Mouse (Mus musculus): ENCODE measurements around the gene Tnfrsf19.

Tnfrsf19 gene

DNA sequence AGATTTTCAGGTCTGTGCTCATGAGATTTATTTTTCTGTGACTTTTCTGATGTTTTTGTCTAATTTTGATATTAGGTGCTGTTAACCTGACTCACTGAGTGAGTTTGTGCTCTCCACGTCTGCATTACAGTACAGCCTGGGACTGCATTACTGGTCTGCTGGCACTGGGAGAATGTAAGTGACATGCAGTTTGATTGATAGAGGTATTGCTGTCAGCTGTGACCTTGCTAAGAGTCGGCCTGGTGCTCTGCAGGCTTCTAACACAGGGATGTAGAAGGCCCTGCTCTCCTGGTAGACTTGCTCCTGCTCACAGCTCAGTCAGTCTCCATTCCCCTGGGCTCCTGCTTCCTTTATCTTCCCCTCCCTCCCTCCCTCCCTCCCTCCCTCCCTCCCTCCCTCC is 25.3 kb downstream of the Tnfrsf19 start:
- no peak for DNase-seq (ENCODE audit: low spot score in 2 of 2)

DNA sequence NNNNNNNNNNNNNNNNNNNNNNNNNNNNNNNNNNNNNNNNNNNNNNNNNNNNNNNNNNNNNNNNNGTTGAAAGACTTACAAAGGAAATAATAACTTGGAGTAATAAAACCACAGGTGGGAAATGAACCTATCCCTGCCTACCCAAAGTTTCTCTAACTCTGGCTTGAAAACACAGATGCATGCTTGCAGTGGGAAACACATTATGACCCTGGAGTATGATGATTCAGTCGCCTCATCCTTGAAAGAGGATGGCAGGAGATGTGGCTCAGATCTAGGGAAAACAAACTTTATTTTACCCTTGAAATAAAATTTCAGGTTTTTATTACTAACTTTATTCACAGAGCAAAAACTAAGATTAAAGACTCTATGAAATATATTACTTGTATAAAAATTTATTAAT is 26.4 kb downstream of the Tnfrsf19 start:
- DNase-seq (ENCODE audit: low spot score in 2 of 2), result no peak

DNA sequence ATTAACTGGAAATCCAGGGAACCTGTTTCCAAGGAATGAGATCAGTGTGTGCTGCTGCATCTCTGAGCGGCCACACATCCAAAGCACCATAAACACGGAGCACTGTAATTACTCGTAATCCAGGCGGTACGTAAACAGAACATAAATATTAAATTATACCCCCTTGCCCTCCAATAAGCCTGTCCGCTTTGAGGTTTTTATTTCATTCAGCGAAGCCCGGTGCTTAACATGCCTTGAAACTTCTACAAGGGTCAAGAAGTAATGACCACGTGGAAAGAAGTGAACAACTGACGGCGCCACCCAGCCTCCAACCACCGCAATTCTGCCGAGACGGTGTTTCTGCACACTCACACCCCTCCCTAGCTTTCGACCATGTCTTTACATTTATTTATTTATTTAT is 31.7 kb downstream of the Tnfrsf19 start:
- DNase-seq (ENCODE audit: low spot score in 2 of 2), result no peak

GRCm38 (mm10) chr14:61012397-61012931 is 33.8 kb downstream of the Tnfrsf19 start:
- DNase-seq (ENCODE audit: low spot score in 2 of 2), result no peak

DNA sequence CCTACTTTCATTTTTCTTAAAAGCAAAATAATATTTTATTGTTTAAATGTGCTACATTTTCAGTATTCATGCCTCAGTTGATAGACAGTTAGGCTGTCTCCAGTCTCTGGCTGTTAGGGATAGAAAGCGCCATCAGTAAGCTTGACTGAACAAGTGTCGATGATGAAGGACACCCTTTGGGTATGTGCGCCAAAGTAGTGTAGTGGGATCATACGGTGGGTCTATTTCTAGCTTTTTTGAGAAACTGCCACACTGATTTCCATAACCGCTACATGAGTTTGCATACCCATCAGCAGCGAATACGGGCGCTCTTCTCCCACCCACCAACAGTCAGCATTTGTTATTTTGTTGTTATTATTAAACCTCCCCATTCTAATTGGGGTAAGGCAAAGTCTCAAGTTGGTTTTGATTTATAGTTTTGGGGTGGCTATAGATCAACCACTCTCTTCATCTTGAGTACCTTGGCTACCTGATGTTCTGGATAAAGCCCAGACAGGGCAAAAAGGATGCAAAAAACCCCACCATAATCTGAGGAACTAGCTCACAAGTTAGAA is 34.6 kb downstream of the Tnfrsf19 start:
- no peak for DNase-seq (ENCODE audit: low spot score in 2 of 2)

- DNase-seq (ENCODE audit: low spot score in 2 of 2), result no peak
Measured at GRCm38 (mm10) chr14:61005127-61005837, 41.0 kb downstream of the Tnfrsf19 start.

DNA sequence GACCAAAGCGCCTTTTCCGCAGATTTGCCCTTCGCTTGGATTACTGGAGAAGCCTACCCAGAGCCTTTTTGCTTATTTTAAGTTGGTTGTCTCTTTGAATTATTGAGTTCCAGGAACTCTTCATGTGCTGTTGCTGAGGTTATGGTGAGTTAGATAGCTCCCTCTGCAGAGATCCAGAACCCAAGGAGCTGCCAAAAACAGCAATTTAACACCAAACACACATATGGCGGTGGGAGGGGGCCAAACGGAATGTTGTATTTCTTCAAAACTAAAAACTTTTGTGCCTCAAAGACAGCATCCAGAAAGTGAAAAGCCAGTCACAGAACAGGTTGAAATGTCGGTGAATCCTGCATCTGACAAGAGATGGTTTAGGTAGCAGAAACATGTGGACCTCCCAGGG is 42.6 kb downstream of the Tnfrsf19 start:
- DNase-seq (ENCODE audit: low spot score in 2 of 2), result no peak

- DNase-seq (ENCODE audit: low spot score in 2 of 2), result no peak
Measured at GRCm38 (mm10) chr14:61000072-61000471, 46.2 kb downstream of the Tnfrsf19 start.

- DNase-seq (ENCODE audit: low spot score in 2 of 2), result no peak
Measured at GRCm38 (mm10) chr14:60996556-60996955, 49.7 kb downstream of the Tnfrsf19 start.

DNA sequence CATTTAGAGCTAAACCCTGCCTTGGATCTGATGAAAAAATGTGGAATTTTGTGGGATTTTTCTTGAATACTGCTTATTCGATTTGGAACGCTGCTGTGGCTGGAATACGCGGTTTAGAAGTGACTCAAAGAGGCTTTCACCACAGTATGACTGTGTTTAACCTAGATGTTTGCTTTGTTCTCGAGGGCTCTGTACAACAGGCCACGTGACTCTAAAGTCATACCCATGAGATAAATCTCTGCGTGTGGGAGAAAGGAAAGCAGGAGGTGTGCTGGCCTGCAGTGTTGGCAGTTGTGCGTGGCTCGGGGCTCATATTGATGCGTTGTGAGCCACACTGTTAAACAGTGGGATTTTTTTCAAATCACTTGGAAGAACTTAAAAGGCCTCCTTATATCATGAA is 52.8 kb downstream of the Tnfrsf19 start:
- DNase-seq (ENCODE audit: low spot score in 2 of 2), result no peak

GRCm38 (mm10) chr14:60993092-60993491 is 53.2 kb downstream of the Tnfrsf19 start:
- no peak for DNase-seq (ENCODE audit: low spot score in 2 of 2)

DNA sequence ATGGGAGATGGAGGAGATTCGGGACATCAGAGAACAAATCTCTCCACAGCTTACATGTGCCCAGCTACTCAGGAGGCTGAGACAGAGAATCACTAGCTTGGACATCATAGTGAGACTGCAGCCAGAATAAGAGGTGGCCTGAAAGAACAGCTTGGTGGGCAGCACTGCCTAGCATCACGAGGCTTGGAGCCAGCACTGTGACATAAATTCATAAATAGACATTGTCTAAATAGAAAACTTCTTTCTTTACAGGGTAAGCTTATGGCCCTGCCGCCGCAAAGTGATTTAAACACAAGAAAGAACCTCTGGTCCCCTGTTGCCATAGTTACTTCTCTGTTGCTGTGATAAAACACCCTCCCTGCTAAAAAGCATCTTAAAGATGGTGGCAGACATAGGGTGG is 54.1 kb downstream of the Tnfrsf19 start:
- no peak for DNase-seq (ENCODE audit: low spot score in 2 of 2)

DNA sequence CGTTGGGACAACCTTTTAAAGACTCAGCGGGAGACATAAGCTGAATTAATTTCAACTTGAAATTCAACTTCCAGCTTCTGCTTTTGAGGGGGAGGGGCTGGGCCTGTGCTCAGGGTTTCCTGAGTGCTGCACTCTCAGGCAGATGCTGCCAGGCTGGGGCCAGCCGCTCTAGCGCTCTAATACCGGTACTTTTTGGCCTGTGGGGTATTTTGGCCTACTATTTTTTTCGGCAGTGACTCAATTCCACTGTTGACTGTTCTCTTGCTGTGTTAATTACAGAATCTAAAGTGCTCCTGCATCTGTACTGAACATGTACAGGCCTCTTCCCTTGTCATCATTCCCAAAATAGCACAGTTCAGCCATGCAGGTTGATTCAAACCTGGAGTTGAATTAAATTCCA is 58.1 kb downstream of the Tnfrsf19 start:
- DNase-seq (ENCODE audit: low spot score in 2 of 2), result no peak

- DNase-seq (ENCODE audit: low spot score in 2 of 2), result no peak
Measured at GRCm38 (mm10) chr14:60986926-60987325, 59.4 kb downstream of the Tnfrsf19 start.

DNA sequence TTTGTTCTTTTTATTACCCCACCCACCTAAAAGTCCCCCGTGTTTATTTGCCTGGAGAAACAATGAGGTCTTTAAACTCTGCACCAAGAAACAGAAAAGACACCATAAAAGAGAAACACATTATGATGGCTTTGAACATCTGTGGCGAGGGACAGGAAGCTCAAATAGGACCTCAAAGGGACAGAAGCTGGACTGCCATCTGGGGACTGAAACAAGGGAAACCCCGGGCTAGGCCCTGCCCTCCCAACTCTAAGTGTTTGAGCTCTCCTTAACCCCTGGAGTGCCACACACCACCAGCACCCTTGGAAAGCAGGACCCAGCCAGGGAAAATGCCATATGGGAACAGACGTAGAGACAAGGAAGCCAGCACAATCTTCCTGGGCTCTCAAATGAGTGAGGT is 61.2 kb downstream of the Tnfrsf19 start:
- no peak for DNase-seq (ENCODE audit: low spot score in 2 of 2)

GRCm38 (mm10) chr14:60984266-60984665 is 62.0 kb downstream of the Tnfrsf19 start:
- no peak for DNase-seq (ENCODE audit: low spot score in 2 of 2)

DNA sequence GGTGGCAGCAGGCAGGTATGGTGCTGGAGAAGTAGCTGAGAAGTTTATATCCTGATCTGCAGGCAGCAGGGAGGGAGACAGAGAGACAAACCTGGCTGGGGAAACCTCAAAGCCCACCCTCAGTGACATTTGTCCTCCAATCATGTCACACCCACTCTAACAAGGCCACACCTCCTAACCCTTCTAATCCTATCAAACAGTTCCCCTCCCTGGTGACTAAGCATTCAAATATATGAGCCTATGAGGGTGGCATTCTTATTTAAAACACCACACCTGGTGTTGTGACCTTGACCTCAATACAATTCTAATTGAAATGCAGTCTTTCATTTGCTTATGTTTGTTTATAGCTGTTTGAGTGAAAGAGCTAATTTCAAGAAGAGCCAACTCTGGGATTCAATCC is 64.2 kb downstream of the Tnfrsf19 start:
- no peak for DNase-seq (ENCODE audit: low spot score in 2 of 2)

DNA sequence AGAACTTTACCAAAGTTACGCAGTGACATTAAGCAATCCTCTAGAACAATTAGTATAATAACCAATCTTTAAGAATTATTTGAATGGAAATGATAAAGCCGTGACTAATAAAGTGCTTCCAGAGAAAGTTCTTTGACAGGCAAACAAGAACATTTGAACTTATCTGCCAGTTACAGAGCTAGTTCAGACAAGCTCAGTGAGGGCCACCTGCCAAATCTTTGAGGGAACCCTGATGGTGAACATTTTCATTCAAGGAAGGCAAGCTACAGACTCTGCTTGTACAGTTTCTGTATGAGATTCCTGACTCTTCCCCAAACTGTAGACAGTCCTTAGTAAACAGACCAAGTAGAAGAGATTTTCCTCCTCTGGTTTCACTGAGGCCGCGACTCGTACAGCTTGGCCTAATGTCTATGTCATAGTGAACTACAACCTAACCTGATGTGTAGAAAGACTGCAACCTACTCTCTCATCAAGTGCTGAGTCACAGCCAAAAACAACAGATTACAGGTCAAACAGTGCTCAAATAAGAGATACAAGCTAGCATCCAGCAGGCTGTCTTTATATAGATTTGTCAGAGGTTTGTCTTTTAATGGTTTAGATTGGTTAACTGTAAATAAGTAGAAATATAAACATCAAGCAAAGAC is 65.9 kb downstream of the Tnfrsf19 start:
- no peak for DNase-seq (ENCODE audit: low spot score in 2 of 2)

GRCm38 (mm10) chr14:60978129-60978528 is 68.2 kb downstream of the Tnfrsf19 start:
- DNase-seq (ENCODE audit: low spot score in 2 of 2), result no peak

DNA sequence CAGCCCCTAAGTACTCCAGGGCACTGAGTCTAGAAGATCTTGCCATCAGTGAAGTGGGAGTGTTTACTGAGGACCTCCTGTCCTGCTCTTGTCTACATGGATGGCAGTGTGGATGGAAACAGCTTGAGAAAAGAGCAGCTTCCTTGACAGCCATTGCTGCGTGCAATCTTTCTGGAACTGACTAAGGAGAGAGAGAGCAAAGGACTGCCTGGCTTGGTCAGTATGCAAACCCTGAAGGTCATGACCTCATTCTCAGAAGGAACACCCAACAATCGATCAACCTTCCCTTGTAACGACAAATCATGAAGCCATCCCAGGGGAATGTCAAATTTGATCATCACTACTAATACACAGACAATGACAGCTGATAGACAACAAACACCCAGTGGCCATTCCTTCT is 70.1 kb downstream of the Tnfrsf19 start:
- no peak for DNase-seq (ENCODE audit: low spot score in 2 of 2)

DNA sequence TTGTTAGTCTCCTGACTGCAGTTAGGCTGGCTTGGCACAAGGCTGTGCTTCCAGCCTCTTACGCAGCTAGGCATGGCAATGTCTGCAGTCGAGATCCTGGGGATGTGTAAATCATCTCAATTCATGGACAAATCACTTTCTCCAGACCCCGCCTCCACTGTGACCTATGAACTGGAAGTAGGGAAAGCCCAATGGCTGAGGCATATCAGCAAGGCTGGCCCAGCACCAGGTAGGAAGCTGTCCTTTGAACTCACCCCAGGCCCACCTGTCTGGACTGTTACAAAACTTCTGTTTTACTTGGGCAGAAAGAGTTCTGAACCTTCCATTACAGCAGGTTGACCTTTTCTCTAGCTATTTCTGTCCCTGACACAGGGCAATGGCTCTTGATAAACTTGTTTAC is 70.6 kb downstream of the Tnfrsf19 start:
- no peak for DNase-seq (ENCODE audit: low spot score in 2 of 2)

GRCm38 (mm10) chr14:60970961-60971360 is 75.3 kb downstream of the Tnfrsf19 start:
- DNase-seq (ENCODE audit: low spot score in 2 of 2), result no peak

DNA sequence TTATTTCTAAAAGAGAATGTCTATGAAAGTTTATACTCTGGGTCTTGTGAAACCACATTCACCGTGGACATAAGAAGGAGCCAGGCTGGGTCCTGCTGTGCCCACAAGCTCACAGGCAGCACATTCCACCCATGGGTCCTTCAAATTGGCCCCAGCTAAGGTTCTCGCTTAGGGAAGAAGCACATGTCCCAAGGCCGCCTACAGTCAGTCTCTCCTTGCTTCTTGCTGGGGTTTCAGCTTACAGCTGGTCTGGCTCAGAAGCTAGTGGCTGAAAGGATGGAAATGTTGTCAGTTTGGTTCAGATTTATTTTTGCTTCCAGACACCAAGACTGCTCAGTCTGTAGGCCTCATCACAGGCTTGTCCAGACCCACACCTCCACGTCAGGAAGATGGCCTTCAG is 80.2 kb downstream of the Tnfrsf19 start:
- no peak for DNase-seq (ENCODE audit: low spot score in 2 of 2)

Data from spleen, postnatal 4 days (tissue).